Mouse (Mus musculus) heart, embryonic 14.5 days (tissue): ENCODE data around the gene Mysm1. TPM values are rescaled to one million over a fixed set of nuclear protein-coding genes. Genes with fewer than 3 reads are reported as not detected.

Source experiments
- ATAC-seq: fragments of 200-750 bp; cut with Nextera tagmentation; 2 replicates; pipeline ENCODE4 v1.8.0; 2017; ENCODE audit warnings: low read depth, moderate TSS enrichment; ENCODE audit not compliant: insufficient number of reproducible peaks, insufficient read depth, low FRiP score
- H3K27ac ChIP-seq, 2 experiments: fragments of 200-500 bp in 1 of 2; fragments of 300-500 bp in 1 of 2; sonication (generic) in 1 of 2; replicated peaks in 1 of 2; 2 replicates each; pipeline ENCODE4 v1.5.1; 2012 to 2014; ENCODE audit warnings: low read depth in 2 of 2, low read length in 2 of 2, control low read depth in 1 of 2, mild to moderate bottlenecking in 1 of 2, mixed read lengths in 1 of 2; ENCODE audit not compliant: control insufficient read depth in 1 of 2, insufficient read depth in 1 of 2
- H3K27me3 ChIP-seq: fragments of 300-500 bp; sonication (generic); 2 replicates; pipeline ENCODE4 v1.6.1; 2014; ENCODE audit warnings: mild to moderate bottlenecking, low read length, control low read depth; ENCODE audit not compliant: control insufficient read depth, insufficient read depth
- H3K36me3 ChIP-seq: fragments of 300-500 bp; sonication (generic); 2 replicates; pipeline ENCODE4 v1.6.1; 2014; ENCODE audit warnings: mild to moderate bottlenecking, control low read depth, low read length, mixed read lengths; ENCODE audit not compliant: control insufficient read depth, insufficient read depth
- H3K4me1 ChIP-seq, 2 experiments: fragments of 200-500 bp in 1 of 2; fragments of 300-500 bp in 1 of 2; sonication (generic) in 1 of 2; 2 replicates each; pipeline ENCODE4 v1.6.1; 2012 to 2014; ENCODE audit warnings: low read length in 2 of 2, control low read depth in 1 of 2, mixed read lengths in 1 of 2; ENCODE audit not compliant: control insufficient read depth in 2 of 2, insufficient read depth in 2 of 2
- H3K4me2 ChIP-seq: fragments of 300-500 bp; sonication (generic); 2 replicates; pipeline ENCODE4 v1.6.1; 2014; ENCODE audit warnings: mild to moderate bottlenecking, low read length
- H3K4me3 ChIP-seq, 2 experiments: fragments of 200-500 bp in 1 of 2; fragments of 300-500 bp in 1 of 2; sonication (generic) in 1 of 2; 2 replicates each; pipeline ENCODE4 v1.5.1; 2012 to 2014; ENCODE audit warnings: low read length in 2 of 2, mild to moderate bottlenecking in 2 of 2, control low read depth in 1 of 2, low read depth in 1 of 2, moderate library complexity in 1 of 2; ENCODE audit not compliant: control insufficient read depth in 1 of 2, insufficient read depth in 1 of 2
- H3K9ac ChIP-seq: fragments of 300-500 bp; sonication (generic); 2 replicates; pipeline ENCODE4 v1.6.1; 2014; ENCODE audit warnings: mild to moderate bottlenecking, low read length
- H3K9me3 ChIP-seq: fragments of 300-500 bp; sonication (generic); 2 replicates; pipeline ENCODE4 v1.6.1; 2016; ENCODE audit warnings: low read length, control low read depth; ENCODE audit not compliant: control insufficient read depth
- WGBS: fragments of 180-500 bp; shearing (Covaris S2); extraction: QIAGEN DNeasy Blood & Tissue Kit; methylation state at CpG from one replicate; pipeline ENCODE4 v1.1.7; 2014; 5-methylcytosine and 5-hydroxymethylcytosine counted together
- polyA plus RNA-seq: library from polyadenylated mRNA; unstranded; fragments of >200 nt; fragmentation: Nextera tagmentation; extraction: Ambion mirVana; gene quantifications from 2 replicates; pipeline ENCODE4 v1.2.1, GENCODE M21; 2014

The Mysm1 gene
- polyA plus RNA-seq, 1 experiment from 2014 or later: 21.5 TPM

GRCm38 (mm10) chr4:94928743-94929142, 50.2 kb downstream of the Mysm1 start, which contains the start of gene Eqtn:
Gene Eqtn, minus strand, starts transcription at chr4:94928843.
- H3K27ac ChIP-seq: no peak within 1 kb of the TSS
- no peak for ATAC-seq
- no peaks in the 10 kb centered on the region for H3K36me3 ChIP-seq
- no peak within 1 kb of the TSS for H3K4me3 ChIP-seq
- no peaks in the 10 kb centered on the region for H3K27me3 ChIP-seq
- no peaks in the 10 kb centered on the region for H3K4me1 ChIP-seq
- H3K4me2 ChIP-seq: no peak within 1 kb of the TSS
- no peak within 1 kb of the TSS for H3K9ac ChIP-seq
- H3K9me3 ChIP-seq: no peaks in the 10 kb centered on the region

DNA sequence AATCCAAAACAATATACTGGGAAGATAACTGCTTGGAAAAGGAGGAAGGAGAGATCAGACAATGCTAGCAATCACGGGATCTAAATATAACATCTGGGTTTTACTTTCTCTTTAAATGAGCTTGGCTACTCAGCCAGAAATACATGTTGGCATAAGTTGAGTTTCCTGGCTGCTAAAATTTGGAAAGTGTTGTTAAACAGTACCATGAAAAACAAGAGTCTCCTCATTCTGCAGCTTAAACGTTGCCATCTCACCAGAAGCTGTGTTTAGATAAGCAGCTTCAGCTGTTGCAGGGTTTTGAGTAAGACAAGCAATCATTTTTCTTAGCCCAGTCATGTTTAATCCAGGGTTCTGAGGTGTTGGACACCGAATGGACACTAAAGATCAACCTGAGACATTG, 77.1 kb downstream of the Mysm1 start:
- Histone ChIP-seq H3K27ac (no peak overlapping the region), H3K4me3 (no peak overlapping the region), H3K9me3 (no peaks in the 10 kb centered on the region), H3K36me3 (no peaks in the 10 kb centered on the region), H3K27me3 (no peaks in the 10 kb centered on the region), H3K4me1 (no peaks in the 10 kb centered on the region), H3K9ac (no peak overlapping the region), H3K4me2 (no peak overlapping the region)
- ATAC-seq: no peak
- 45% methylated on average over 3 of the region's 3 CpGs for WGBS

DNA sequence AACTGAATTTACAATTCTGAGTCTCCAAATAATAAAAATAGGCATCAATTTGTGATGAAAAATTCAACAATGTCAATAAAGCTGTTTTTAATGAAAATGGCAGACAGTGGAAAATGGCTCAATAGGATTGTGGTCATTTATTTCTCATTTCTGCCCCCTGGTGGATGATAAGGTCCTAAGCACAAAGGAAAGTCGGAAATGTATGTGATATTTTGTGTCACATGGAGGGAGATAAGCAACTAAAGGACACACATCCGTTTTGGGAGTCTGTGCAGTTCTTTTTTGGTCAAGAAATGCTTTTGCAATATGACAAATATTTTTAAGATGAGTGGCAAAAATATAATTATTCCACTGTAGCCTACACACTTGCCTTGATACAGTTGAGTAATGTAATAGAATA, 78.2 kb downstream of the Mysm1 start:
- no peak overlapping the region for H3K9ac ChIP-seq
- ATAC-seq: no peak
- no peak overlapping the region for H3K4me2 ChIP-seq
- no peak overlapping the region for H3K4me3 ChIP-seq
- H3K27ac ChIP-seq: no peak overlapping the region
- H3K4me1 ChIP-seq: no peaks in the 10 kb centered on the region
- no peaks in the 10 kb centered on the region for H3K9me3 ChIP-seq
- H3K36me3 ChIP-seq: no peaks in the 10 kb centered on the region
- 7% methylated on average over 2 of the region's 2 CpGs for WGBS
- H3K27me3 ChIP-seq: no peaks in the 10 kb centered on the region

Other genes with a start within 250 kb of the Mysm1 start
- 56.8 and 57.7 TPM in 2 replicates for gene Tek, start 239.8 kb downstream of the Mysm1 start, polyA plus RNA-seq
- 0.18 TPM in 1 of 2 replicates, not detected in the other for gene Eqtn, start 50.3 kb downstream of the Mysm1 start, polyA plus RNA-seq
- gene Jun, start 73.1 kb upstream of the Mysm1 start, polyA plus RNA-seq: 35.6 and 39.3 TPM in 2 replicates